Mouse (Mus musculus): ENCODE results near the gene Gar1. TPM values are rescaled to one million over a fixed set of nuclear protein-coding genes. Genes with fewer than 3 reads are reported as not detected.

The Gar1 gene
- polyA plus RNA-seq (2014; fragmentation: Illumina TruSeq; extraction: RNeasy Lipid Tissue Mini Kit (QIAGEN cat#74804); ENCODE audit: low read depth, low replicate concordance) = 14.5 TPM

DNA sequence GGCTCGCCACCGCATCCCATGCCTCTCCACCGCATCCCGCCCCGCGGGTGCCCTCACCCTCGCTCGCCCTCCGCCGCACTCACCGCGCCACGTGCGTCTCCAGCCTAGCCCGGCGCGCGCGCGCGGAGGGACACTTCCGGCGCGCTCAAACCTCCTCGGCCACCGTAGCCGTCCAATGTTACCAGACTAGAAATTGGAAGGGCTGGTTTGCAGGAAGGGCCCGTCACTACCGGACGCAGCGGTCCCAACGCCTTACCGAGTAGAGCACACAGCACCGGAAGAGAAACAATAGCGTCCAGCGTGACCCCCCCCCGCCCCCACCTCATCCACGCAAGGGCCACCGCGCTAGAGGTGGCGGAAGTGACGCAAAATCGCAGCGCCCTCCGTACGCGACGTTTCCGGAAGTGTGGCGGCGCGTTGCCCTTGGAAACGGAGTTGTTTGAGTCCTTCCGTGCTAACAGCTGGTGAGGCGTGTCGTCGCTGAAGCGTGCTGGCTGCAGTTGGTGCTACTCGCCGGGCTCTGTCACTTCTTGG, at the start of gene Gar1:
Gene Gar1, minus strand, starts transcription at position 362 of the 534 bp plus-strand sequence.

DNA sequence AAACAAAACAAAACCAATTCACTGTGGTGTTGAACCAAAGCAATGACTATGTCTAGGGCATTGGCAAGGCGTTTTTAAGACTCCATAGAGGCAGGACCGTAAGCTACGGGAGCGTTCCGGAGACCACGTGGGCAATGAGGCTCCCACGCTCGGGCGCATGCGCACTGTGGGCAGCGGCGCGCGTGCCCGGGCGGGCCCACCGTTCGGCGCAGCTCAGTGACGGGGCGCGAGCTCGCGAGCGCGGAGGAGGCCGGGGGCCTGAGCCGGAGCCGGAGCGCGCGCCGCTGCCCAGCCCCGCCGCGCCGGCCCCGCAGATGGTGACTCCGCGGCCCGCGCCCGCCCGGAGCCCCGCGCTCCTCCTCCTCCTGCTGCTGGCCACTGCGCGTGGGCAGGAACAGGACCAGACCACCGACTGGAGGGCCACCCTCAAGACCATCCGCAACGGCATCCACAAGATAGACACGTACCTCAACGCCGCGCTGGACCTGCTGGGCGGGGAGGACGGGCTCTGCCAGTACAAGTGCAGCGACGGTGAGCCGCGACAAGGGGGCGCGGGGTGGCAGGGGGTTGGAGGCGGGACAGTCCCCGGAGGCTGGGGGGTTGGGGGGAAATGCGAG, 47.3 kb upstream of the Gar1 start, which contains the start of gene Pla2g12a:
Gene Pla2g12a, plus strand, starts transcription at position 202 of the 617 bp plus-strand sequence.

DNA sequence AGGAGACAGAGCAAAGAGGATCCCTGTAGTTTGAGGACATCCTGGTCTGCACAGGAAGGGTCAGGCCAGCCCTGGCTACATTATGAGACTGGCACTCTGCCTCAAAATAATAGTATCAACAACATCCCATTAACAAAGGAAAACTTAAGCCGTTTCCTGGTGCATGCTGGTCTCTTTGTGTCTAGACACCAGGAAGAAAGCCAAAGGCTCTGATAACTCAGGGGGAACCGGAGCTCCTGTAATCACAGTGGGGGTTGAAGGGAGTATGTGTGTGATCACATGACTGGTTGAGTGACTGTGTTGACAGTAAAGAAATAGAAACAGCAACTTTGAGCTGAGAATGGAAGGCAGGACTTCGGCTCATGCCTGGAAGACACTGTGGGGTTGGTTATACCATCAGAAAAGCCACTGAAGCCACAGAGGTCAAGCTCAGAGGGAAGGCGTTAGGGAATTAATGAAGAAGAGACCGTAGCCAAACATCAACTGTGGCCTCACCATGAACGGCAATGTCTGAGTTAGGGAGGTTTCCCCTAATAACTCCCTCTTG, 4.3 kb upstream of the Gar1 start, which contains the start of gene Cfi:
Gene Cfi, plus strand, starts transcription at position 497 of the 547 bp plus-strand sequence.

DNA sequence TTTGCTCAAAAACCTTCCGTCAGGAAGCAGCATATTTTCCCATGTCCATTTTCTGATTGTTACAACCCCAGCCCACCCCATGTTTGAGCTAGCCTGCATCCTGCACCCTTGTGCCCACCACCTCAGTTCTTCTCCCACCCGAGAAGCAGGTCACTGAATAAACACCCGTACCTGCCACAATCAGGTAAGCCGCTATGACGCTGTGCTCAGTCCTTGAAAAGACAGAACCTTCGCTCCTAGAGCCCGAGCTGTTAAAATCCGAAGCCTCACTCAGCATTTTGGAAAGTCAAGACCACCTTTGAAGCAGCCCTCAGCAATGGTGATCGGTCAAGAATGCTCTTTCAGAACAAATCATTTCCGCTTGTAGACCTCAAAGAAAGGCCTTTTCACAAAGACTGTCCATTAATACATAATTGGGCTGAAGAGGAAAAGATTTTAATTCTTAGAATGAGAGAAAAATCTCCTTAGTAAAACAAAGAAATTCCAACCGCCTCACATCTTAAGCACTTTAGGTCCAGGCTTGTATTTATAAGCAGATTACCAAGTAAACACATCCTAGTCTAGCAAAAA, 8.9 kb downstream of the Gar1 start, which contains the start of gene Rrh:
Gene Rrh, minus strand, starts transcription at position 382 of the 570 bp plus-strand sequence.

DNA sequence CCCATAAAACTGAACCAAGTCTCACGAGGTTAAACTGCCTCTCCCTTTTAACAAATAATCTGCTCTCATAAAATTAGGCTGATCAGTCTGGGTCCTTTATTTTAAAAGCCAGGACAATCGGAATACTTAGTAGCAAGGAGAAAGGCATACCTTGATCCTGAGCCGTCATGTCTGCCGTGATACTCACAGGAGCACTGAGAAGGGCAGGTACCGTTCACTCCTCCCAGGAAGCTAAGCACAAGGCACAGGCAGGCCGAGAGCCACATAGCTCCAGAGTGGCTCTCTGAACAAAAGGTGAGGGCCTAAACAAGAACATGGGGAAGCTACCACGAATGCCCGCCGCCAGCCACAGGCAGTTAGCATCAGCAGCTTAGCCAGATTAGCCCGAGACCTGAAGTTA, 27.4 kb downstream of the Gar1 start, which contains the start of gene Lrit3:
Gene Lrit3, minus strand, starts transcription at position 266 of the 400 bp plus-strand sequence.

Other genes with a start within 250 kb of the Gar1 start
- 1.3 TPM for gene Egf, start 76.1 kb downstream of the Gar1 start, polyA plus RNA-seq (2014; fragmentation: Illumina TruSeq; extraction: RNeasy Lipid Tissue Mini Kit (QIAGEN cat#74804); ENCODE audit: low read depth, low replicate concordance)
- gene Lrit3, start 27.4 kb downstream of the Gar1 start, polyA plus RNA-seq (2014; fragmentation: Illumina TruSeq; extraction: RNeasy Lipid Tissue Mini Kit (QIAGEN cat#74804); ENCODE audit: low read depth, low replicate concordance) = not detected
- not detected for gene Rrh, start 8.8 kb downstream of the Gar1 start, polyA plus RNA-seq (2014; fragmentation: Illumina TruSeq; extraction: RNeasy Lipid Tissue Mini Kit (QIAGEN cat#74804); ENCODE audit: low read depth, low replicate concordance)
- 553 TPM for gene Cfi, start 4.5 kb upstream of the Gar1 start, polyA plus RNA-seq (2014; fragmentation: Illumina TruSeq; extraction: RNeasy Lipid Tissue Mini Kit (QIAGEN cat#74804); ENCODE audit: low read depth, low replicate concordance)
- gene Pla2g12a, start 47.2 kb upstream of the Gar1 start, polyA plus RNA-seq (2014; fragmentation: Illumina TruSeq; extraction: RNeasy Lipid Tissue Mini Kit (QIAGEN cat#74804); ENCODE audit: low read depth, low replicate concordance) = 6.2 TPM
- 31.5 TPM for gene Casp6, start 70.0 kb upstream of the Gar1 start, polyA plus RNA-seq (2014; fragmentation: Illumina TruSeq; extraction: RNeasy Lipid Tissue Mini Kit (QIAGEN cat#74804); ENCODE audit: low read depth, low replicate concordance)
- not detected for gene Mcub, start 138.8 kb upstream of the Gar1 start, polyA plus RNA-seq (2014; fragmentation: Illumina TruSeq; extraction: RNeasy Lipid Tissue Mini Kit (QIAGEN cat#74804); ENCODE audit: low read depth, low replicate concordance)
- gene Sec24b, start 230.2 kb upstream of the Gar1 start, polyA plus RNA-seq (2014; fragmentation: Illumina TruSeq; extraction: RNeasy Lipid Tissue Mini Kit (QIAGEN cat#74804); ENCODE audit: low read depth, low replicate concordance) = 12.3 TPM